Mouse (Mus musculus) CD8-positive naive resting alpha-beta T cell, adult 2 months (primary cell): ENCODE measurements around the gene Flg2.

Source experiments
- DNase-seq, 2 experiments: peaks; one replicate each; pipeline ENCODE4 v3.0.0; 2022; ENCODE audit warnings: low read depth in 2 of 2, low spot score in 2 of 2

The Flg2 gene

DNA sequence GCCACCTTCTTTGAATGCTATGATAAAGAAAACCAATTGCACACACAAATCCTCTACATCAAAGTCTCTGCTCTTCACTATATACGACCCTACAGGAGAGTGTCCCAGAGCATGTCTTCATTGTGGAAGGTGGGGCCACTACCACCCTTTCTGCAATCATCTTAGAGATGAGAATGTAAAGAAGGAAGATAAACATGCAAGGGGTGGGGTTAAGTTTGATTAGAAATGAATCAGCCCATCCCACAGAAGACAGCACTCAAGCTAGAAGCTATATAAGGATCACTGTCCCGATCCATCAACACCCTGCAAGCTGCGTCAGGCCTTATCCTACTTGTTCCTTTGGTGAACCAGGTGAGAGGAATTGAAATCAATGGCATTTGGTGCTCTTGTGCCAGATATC is at the start of gene Flg2:
TSS of gene Flg2 (plus strand) at position 301 of the 400 bp plus-strand sequence.
- no peak for DNase-seq

DNA sequence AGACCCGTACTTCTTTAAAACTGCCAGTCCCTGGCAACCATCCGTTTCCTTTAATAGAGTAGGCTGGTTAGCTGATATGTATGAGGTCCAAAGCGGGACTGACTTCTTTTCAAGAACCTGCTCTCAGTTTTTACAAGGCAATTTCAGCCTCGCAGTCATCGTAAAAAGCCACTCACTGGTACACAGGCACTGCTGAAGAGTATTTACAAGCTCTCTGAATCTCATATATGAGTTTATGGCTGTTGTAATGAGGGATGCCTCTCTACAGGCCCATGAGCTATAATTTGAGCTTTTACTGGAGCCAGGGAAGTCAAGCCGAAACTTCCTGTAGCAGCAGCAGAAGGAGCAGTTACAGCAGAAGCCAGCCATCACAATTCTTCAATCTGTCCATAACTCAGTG is 34.6 kb upstream of the Flg2 start:
- DNase-seq = no peak

DNA sequence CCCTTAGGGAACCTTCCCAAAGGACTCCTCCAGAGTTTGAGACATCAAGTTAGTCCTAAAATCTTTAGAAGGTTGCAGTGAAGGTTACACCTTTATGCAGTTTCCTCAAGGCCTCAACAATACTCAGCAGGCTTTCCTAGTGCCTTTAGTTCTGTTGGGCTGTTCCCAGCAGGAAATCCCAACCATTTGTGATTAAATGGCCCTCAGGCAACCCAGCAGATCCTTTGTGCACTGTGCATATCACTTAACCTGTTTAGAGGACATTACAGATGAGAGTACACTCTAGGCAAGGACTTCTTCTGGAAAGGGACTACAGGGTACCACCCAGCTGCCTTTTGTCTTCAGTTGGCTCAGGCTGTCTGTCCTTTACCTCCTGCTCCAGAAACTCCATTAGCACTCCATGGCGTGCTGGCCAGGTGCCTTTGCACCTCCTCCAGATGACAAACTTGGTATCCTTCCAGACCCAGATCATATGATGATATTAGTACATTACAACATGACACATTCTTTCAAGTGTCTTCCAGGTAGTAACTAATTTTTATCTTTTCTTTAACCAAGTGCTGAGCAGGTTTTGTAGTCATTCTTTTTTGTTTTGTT is 34.0 kb upstream of the Flg2 start:
- no peak for DNase-seq

DNA sequence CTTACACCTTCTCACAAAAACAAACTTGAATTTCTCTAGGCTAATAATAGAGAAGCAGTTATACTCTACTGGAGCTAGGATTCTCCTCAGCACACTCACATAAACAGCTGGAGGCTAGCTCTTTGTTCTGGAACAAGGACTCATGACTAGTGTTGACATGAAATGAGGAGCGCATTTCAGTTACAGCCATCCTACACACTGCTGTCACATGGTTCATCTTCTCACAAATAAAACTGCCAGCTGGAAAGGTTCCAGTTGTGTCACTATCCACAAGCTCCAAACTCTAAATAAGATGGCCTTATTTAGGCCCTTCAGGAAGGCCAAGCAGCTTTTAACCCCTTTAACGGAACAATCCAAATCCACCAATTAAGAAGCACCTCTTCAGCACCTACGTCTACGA is 16.2 kb upstream of the Flg2 start:
- no peak for DNase-seq

DNA sequence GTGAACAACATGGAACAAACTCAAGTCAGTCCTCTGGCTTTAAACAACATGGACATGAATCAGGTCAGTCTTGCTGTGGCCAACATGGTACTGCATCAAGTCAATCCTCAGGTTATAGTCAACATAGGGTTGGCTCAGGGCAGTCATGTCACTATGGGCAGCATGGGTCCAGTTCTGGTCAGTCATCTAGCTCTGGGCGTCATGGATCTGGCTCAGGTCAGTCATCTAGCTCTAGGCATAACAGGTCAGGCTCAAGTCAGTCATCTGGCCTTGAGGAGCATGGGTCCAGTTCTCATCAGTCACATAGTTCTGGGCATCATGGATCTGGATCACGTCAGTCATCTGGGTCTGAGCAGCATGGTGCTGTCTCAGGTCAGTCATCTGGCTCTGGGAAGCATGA is 4.9 kb downstream of the Flg2 start:
- no peak for DNase-seq

GRCm38 (mm10) chr3:93202499-93202898 is 5.4 kb downstream of the Flg2 start:
- DNase-seq = no peak
